Mouse (Mus musculus): ENCODE results near the gene Gm10642.

- TF ChIP-seq GATA1 (IDR thresholded peaks at IDR 0.05; ENCODE audit: borderline replicate concordance, low read length) (no peak), FLI1 (IDR thresholded peaks at IDR 0.05; ENCODE audit: low read length) (no peak)
Observed at GRCm38 (mm10) chr9:70665372-70666145, 9.5 kb downstream of the Gm10642 start.
